Mouse (Mus musculus) adrenal gland, postnatal 10 days (tissue): Measurements from ENCODE around the gene Vps13c. TPM values are rescaled to one million over a fixed set of nuclear protein-coding genes. Genes with fewer than 3 reads are reported as not detected.

Experiments used
- DNase-seq: peaks from one replicate; pipeline ENCODE4 v3.0.0; 2021; ENCODE audit warnings: mixed read lengths
- long read RNA-seq, 2 experiments: library from polyadenylated mRNA; stranded (forward); transcript quantifications; one replicate each; pipeline ENCODE4 v2.0.0; 2021
- total RNA-seq, 2 experiments: library from RNA; stranded (reverse); gene quantifications; 2 replicates each; pipeline ENCODE4 v1.2.3; 2021

The Vps13c gene
- 10 to 100 TPM; 32.2 to 49.3 TPM for total RNA-seq
- long read RNA-seq, experiment 1, partial matches to known transcripts: 2 of 3 reads
- long read RNA-seq, experiment 1, other reads (novel, unspliced or antisense): 1 of 3 reads
- long read RNA-seq, experiment 2, partial matches to known transcripts: 1 of 1 reads
- long read RNA-seq, experiment 2, other reads (novel, unspliced or antisense): 0 of 1 reads

GRCm38 (mm10) chr9:67839981-67840859 lies at the start of gene Vps13c:
TSS of gene Vps13c (plus strand) at chr9:67840396.
- DNase-seq: peak; percentile 90

GRCm38 (mm10) chr9:67792405-67792804 lies 47.8 kb upstream of the Vps13c start:
- no peak for DNase-seq

DNA sequence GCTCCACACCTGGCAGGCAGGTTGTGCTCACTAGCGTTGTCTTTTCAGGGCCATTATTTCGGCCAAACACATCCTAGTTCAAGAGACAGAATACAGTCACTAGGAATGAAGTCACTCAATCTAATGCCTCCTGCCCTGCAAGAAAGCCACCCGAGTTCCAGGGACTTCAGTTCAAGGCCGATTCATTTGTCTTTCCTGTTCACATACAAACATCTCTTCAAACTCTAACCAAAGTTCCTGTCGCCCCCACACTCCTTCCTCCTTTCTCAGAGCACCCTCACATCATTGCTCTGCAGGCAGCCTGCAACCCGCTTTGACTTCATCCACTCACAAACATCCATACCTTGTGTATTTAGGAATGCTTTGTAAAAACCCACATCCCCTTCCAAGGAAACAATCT lies 46.7 kb upstream of the Vps13c start:
- DNase-seq: no peak

DNA sequence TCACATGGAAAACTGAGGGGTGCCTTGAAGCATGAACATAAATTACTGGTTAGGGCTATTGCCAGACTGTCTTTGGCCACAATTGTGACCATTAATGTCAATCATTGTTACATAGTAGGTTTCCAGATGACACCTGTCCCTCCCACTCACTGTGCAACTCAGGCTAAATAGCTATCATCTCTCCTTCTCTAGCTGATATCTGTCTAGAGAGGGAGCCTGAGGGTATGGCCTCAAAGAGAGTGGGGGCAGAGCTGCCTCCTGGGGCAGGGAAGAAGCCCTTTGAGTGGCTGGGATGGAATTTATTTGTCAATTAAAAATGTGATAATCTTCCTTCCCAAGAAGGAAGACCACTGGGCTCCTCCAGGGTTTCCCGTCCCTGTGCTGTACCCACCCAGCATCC lies 46.0 kb upstream of the Vps13c start:
- no peak for DNase-seq

DNA sequence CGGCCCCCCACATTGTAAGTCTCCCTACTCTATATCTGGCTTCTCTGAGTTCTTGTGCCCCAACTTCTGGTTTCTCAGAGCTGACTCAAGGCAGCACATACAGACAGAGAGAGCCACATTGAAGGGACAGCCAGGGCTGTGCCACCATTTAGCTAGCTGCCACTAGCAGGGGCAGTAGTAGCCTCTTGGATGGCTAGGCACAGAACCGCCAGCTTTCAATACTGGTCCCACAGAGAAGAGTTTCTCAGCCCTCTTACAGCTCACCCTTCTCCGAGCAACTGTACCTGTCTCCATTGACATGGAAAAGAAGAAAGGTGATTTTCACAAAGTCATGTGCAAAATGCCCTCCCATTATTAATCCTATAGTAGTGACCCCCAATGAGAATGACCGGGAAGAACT lies 45.5 kb upstream of the Vps13c start:
- no peak for DNase-seq

DNA sequence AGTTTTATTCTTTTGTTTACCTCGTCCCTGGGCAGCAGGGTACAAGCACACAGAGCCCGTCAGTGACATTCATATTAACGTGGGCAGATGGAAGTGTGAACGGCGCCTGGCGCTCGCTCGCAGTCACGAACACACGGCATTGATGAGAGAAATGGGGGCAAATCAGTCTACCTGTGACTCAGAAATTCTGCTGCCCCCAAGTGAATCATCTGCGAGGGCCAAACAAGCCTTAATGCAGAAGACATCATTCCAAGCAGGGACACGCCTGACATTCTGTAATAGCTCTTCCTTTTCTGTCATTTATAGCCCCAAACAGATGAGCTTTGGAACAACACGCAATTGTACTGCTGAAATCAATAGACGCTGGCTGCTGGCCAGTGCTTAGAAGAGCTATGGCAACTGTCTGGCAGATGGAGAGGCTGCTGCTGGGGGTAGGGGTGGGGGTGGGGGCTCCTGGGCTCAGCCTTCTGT lies 45.0 kb upstream of the Vps13c start:
- no peak for DNase-seq

- peak; percentile 38 for DNase-seq
Observed at GRCm38 (mm10) chr9:67799078-67799819, 40.9 kb upstream of the Vps13c start.

DNA sequence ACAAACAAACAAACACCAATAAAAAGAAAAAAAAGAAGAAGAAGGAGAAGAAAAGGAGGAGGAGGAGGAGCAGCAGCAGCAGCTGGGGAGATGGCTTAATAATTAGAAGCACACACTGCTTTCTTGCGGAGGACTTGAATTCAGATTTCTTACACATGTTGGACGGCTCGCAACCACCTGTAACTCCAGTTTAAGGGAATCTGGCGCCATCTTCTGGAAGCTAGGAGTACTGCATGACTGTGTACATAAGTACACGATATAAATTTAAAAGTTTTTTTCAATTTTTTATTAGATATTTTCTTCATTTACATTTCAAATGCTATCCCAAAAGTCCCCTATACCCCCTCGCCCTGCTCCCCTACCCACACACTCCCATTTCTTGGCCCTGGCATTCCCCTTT lies 38.0 kb upstream of the Vps13c start:
- DNase-seq: peak; percentile 78

- DNase-seq: no peak
Observed at GRCm38 (mm10) chr9:67807000-67807399, 33.2 kb upstream of the Vps13c start.

GRCm38 (mm10) chr9:67810527-67810926 lies 29.7 kb upstream of the Vps13c start:
- DNase-seq: no peak

DNA sequence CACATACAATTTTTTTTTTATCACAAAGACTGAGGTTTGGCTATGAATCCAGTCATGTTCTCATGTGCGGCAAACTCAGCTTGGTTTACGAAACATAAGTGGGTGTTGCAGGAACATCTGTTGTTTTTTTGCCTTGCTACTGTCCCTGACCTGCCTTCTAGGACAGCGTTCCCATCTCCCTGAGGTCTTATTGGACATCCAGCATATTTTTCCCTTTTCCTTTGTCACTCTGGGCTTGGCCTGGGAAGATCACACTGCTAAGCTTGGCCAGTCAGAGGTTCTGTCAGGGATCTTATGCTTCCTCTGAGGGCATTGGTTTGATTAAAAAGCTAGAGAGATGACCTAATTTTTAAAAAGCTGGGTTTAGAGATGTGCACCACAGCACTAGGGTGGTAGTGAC lies 29.1 kb upstream of the Vps13c start:
- no peak for DNase-seq

GRCm38 (mm10) chr9:67813171-67813570 lies 27.0 kb upstream of the Vps13c start:
- no peak for DNase-seq

DNA sequence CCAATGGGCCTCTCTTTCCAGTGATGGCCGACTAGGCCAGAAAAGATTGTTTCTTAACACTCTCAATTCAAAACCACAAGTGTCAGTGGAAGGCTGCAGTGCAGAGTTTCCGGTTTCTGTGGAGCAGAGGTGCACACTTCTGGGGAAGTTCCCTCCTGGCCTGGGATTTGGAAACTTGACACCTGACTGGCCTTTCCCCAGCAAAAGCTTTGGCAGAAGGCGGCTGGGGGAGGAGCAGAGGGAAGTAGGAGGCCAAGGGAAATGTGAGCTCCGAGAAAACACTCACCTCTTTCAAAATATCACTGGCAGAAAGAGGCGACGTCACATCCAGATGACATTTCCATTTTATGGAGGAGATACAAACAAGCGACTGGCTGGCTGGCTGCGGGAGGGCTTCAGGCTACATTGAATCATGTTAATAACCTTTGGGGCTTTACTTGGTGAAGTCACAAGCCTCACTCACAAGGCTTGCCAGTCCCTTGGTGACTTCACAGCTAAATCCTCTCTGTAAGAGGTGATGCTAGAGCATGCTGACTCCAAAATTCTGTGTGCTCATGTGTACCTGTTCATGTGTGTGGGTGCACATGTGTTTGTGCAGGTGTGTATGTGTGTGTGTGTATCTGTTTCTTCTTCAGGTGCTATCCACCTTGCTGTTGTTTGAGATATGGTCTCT lies 26.4 kb upstream of the Vps13c start:
- DNase-seq: peak; percentile 81

DNA sequence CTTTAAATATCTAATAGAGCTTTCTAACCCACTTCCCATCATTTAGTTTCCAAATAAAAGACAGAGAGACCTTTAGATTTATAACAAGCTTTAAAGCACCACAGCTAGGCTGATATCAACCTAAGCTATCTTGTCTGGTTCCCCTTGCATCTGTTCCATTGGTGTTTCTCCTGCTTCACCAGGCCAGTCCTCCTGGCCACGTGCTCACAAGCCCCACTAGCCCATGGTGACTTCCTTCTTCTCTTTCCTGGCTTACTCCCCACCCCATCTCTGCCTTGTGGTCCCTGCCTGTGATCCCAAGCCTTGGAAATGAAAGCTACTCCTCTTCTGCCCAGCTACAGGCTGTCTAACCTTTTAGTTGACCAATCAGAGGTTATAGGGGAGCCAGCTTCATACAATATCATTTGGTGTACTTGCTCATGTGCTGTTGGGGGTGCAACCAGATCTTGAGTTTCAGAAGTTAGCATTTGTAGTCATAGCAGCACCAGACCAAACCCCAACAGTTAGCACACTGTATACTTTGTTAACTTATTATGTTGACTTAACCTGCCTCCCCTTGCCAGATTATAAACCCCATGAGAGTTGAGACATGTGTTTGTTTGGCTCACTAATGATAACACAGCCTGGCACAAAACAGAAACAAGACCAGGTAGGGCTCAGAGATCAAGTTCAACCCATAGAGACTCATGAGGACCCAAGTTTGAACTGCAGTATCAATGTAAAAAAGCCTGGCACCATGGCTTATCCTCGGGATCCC lies 23.8 kb upstream of the Vps13c start:
- DNase-seq: no peak

GRCm38 (mm10) chr9:67817898-67818667 lies 22.1 kb upstream of the Vps13c start:
- DNase-seq: no peak

GRCm38 (mm10) chr9:67818668-67818950 lies 21.6 kb upstream of the Vps13c start:
- DNase-seq: no peak

DNA sequence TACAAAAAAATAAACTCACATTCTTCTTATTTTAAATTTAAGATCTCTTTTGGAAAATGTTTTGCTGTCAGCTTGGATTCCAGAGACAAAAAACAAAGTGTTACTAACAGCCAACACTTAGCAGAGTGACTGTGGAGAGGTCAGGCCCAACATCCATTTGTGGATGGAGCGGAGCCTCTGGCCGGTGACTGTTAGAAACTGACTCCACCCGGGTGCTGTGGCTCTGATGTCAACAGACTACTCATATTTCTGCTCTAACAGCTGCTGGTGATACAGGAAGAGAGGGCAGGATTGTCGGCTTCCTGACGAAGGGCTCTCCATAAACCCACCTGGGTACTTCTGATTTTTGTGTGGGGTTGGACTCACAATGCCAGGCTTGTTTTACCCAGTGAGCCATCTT lies 17.1 kb upstream of the Vps13c start:
- no peak for DNase-seq

- DNase-seq: no peak
Observed at GRCm38 (mm10) chr9:67825527-67825926, 14.7 kb upstream of the Vps13c start.

GRCm38 (mm10) chr9:67828182-67828581 lies 12.0 kb upstream of the Vps13c start:
- peak; percentile 80 for DNase-seq

GRCm38 (mm10) chr9:67830411-67831358 lies 9.5 kb upstream of the Vps13c start:
- DNase-seq: peak; percentile 66
